Mouse (Mus musculus) intestine, embryonic 16.5 days (tissue): ENCODE data around the gene Dnase1l3. TPM values are rescaled to one million over a fixed set of nuclear protein-coding genes. Genes with fewer than 3 reads are reported as not detected.
"Not testable (repeated sequence)": the region's sequence is repeated elsewhere in the genome, so short reads cannot be mapped to it uniquely, and the experiment has no call there.

Experiments used
- ATAC-seq: fragments of 200-750 bp; cut with Nextera tagmentation; 2 replicates; pipeline ENCODE4 v1.8.0; 2017; ENCODE audit warnings: moderate TSS enrichment, moderate library complexity
- H3K27ac ChIP-seq: fragments of 300-500 bp; sonication (generic); 2 replicates; pipeline ENCODE4 v1.5.1; 2014; ENCODE audit warnings: mild to moderate bottlenecking, low read length
- H3K27me3 ChIP-seq: fragments of 300-500 bp; sonication (generic); replicated peaks from 2 replicates; pipeline ENCODE4 v1.6.1; 2014; ENCODE audit warnings: low read length, control low read depth, mixed read lengths; ENCODE audit not compliant: control insufficient read depth, insufficient read depth
- H3K36me3 ChIP-seq: fragments of 300-500 bp; sonication (generic); 2 replicates; pipeline ENCODE4 v1.6.1; 2014; ENCODE audit warnings: low read length, control low read depth; ENCODE audit not compliant: control insufficient read depth, insufficient read depth
- H3K4me1 ChIP-seq: fragments of 300-500 bp; sonication (generic); 2 replicates; pipeline ENCODE4 v1.6.1; 2014; ENCODE audit warnings: low read length, control low read depth, mixed read lengths; ENCODE audit not compliant: control insufficient read depth, insufficient read depth
- H3K4me2 ChIP-seq: fragments of 300-500 bp; sonication (generic); 2 replicates; pipeline ENCODE4 v1.6.1; 2014; ENCODE audit warnings: low read depth, low read length, control low read depth
- H3K4me3 ChIP-seq: fragments of 300-500 bp; sonication (generic); 2 replicates; pipeline ENCODE4 v1.5.1; 2014; ENCODE audit warnings: mild to moderate bottlenecking, low read length
- H3K9ac ChIP-seq: fragments of 300-500 bp; sonication (generic); 2 replicates; pipeline ENCODE4 v1.6.1; 2014; ENCODE audit warnings: low read depth, low read length
- H3K9me3 ChIP-seq: fragments of 300-500 bp; sonication (generic); 2 replicates; pipeline ENCODE4 v1.6.1; 2016; ENCODE audit warnings: low read length, control low read depth; ENCODE audit not compliant: control insufficient read depth
- WGBS: fragments of 180-500 bp; shearing (Covaris S2); extraction: QIAGEN DNeasy Blood & Tissue Kit; methylation state at CpG from one replicate; pipeline ENCODE4 v1.1.7; 2014; 5-methylcytosine and 5-hydroxymethylcytosine counted together
- polyA plus RNA-seq: library from polyadenylated mRNA; unstranded; fragments of >200 nt; fragmentation: Nextera tagmentation; extraction: Ambion mirVana; gene quantifications from 2 replicates; pipeline ENCODE4 v1.2.1, GENCODE M21; 2015

The Dnase1l3 gene
- polyA plus RNA-seq, 1 experiment from 2014 or later, result 1.9 TPM

DNA sequence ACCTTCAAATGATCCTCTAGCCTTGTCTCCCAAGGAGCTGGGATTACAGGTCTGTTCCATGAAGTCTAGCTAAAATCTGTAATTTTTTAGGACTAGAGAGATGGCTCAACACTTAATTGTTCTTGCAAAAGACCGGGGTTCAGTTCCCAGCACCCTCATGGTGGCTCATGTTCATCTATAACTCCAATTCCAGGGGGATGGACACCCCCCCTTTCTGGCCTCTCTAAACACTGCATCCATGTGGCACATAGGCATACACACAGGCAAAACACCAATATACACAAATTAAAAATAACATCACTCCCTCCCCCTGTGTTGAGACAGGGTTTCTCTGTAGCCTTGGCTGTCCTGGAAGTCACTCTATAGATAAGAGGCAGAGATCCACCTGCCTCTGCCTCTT lies 25.6 kb upstream of the Dnase1l3 start:
- H3K4me2 ChIP-seq, result no peak overlapping the region
- no peak overlapping the region for H3K4me3 ChIP-seq
- no peaks in the 10 kb centered on the region for H3K36me3 ChIP-seq
- 94% methylated on average over 1 of the region's 1 CpGs for WGBS
- no peaks in the 10 kb centered on the region for H3K27me3 ChIP-seq
- no peaks in the 10 kb centered on the region for H3K9me3 ChIP-seq
- no peak for ATAC-seq
- no peak overlapping the region for H3K27ac ChIP-seq
- no peak overlapping the region for H3K9ac ChIP-seq
- peaks cover 4% of the 10 kb centered on the region; the same call in 1 of the 2 replicates for H3K4me1 ChIP-seq

DNA sequence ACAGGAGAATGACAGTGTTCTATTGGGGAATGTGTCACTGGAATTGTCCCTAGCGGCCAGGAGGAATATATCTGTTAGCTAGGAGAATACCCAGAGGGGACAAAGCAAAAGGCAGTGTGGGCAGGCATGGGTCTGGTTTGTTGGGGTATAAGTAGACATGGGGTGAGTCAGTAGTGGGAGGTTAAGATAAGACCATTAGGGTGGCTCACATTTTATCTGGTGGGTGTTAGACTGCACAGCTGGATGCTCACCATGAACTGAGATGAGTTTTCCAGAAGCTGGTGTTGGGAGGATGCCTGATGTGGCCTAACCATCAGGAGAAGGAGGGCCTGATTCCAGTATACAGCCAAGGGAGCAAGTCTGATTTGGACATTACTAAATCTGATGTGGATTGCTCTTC lies 22.6 kb upstream of the Dnase1l3 start:
- Histone ChIP-seq H3K9ac (no peak overlapping the region), H3K27ac (no peak overlapping the region), H3K4me1 (peaks cover 4% of the 10 kb centered on the region; the same call in 1 of the 2 replicates), H3K4me3 (no peak overlapping the region), H3K27me3 (no peaks in the 10 kb centered on the region), H3K9me3 (no peaks in the 10 kb centered on the region), H3K4me2 (no peak overlapping the region), H3K36me3 (no peaks in the 10 kb centered on the region)
- WGBS, result 81% methylated on average over 1 of the region's 1 CpGs
- ATAC-seq, result no peak

DNA sequence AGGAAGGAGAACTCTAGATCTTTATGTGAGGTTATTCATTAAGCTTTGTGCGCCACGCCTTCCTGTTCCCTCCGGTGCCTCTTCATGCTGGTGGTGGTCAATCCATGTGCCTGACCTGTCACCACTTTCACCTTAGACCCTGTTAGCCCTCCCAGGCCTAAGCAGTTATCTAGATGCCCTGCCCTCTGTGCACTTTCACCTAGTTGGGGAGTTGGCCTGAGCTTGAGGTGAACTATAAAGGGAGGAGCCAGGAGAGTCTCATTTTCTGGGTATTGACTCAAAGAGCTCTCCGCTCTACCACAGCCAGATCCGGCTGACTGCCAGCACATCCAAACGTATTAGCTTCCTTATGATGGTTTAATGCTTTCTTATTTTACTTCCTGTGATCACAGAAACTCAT lies 21.9 kb upstream of the Dnase1l3 start:
- Histone ChIP-seq H3K36me3 (no peaks in the 10 kb centered on the region), H3K4me3 (no peak overlapping the region; the same call in 1 of the 2 replicates), H3K9me3 (no peaks in the 10 kb centered on the region), H3K4me1 (peaks cover 4% of the 10 kb centered on the region; the same call in 1 of the 2 replicates), H3K27ac (peak overlapping the region; percentile 17; the same call in 1 of the 2 replicates), H3K27me3 (no peaks in the 10 kb centered on the region), H3K4me2 (no peak overlapping the region), H3K9ac (no peak overlapping the region)
- WGBS, result 63% methylated on average over 6 of the region's 6 CpGs
- ATAC-seq, result peak; percentile 88

DNA sequence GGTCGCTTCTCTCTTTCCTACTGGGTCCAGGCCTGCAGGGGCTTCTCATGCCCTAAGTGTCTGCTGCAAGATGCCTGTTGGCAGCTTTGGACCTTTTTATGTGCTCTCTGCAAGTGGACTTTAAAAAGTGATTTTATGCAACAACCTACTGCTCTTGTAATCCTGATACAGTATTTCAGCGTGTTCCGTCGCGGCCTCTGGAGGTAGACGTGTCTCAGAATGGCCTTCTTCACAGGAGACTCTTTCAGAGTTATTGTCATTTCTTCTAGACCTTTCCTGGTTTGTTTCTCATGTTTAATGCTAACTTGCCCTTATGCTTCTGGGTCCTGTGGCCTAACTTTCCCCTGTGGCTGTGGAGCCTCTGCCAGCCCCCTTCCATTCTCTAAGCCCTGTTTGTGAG lies 21.4 kb upstream of the Dnase1l3 start:
- WGBS, result 88% methylated on average over 6 of the region's 6 CpGs
- Histone ChIP-seq H3K4me1 (peaks cover 4% of the 10 kb centered on the region; the same call in 1 of the 2 replicates), H3K27me3 (no peaks in the 10 kb centered on the region), H3K9ac (no peak overlapping the region), H3K9me3 (no peaks in the 10 kb centered on the region), H3K27ac (no peak overlapping the region), H3K4me2 (no peak overlapping the region), H3K4me3 (no peak overlapping the region), H3K36me3 (no peaks in the 10 kb centered on the region)
- no peak for ATAC-seq

DNA sequence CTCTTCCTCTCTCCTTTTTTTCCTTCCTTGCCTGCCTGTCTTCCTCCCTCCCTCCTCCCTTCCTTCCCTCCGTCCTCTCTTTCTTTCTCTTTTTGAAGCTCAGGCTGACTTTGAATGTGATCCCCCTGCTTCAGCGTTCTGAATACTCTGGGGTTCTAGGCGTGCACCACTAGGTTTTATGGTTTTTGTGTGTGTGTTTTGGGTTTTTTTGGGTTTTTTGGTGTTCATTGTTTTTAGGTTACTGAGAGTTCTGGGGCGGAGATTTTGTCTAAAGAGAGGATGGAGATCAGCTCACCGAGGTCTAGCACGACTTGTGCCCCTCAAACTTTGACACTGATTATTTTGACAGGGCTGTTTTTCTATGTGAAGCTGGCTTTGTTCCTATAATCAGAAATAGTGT lies 17.6 kb upstream of the Dnase1l3 start:
- ATAC-seq, result no peak
- H3K27me3 ChIP-seq, result no peaks in the 10 kb centered on the region
- no peaks in the 10 kb centered on the region for H3K36me3 ChIP-seq
- no peak overlapping the region for H3K27ac ChIP-seq
- peaks cover 4% of the 10 kb centered on the region; the same call in 1 of the 2 replicates for H3K4me1 ChIP-seq
- H3K4me2 ChIP-seq, result no peak overlapping the region
- WGBS, result 81% methylated on average over 6 of the region's 6 CpGs
- H3K9me3 ChIP-seq, result no peaks in the 10 kb centered on the region
- H3K9ac ChIP-seq, result no peak overlapping the region
- H3K4me3 ChIP-seq, result no peak overlapping the region

DNA sequence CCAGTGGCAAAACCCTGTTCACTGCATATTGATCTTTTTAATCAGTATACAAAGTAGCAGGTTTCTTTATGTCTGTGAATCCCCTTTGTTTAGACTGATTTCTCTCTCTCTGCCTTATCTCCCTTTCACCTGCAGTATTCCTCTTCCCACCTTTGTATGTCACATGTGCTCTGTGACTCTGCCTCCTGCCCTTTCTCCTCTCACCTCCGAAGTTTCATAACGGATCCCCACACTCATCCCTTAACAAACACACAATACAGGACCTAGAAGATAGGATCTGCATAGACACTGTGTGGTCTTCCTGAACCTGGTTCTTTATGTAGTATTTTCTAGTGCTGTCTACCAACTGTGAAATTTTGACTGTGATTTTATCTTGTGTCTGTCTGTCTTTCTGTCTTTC lies 16.9 kb upstream of the Dnase1l3 start:
- H3K9ac ChIP-seq, result no peak overlapping the region
- H3K4me2 ChIP-seq, result no peak overlapping the region
- ATAC-seq, result no peak
- H3K4me1 ChIP-seq, result peaks cover 4% of the 10 kb centered on the region; the same call in 1 of the 2 replicates
- no peaks in the 10 kb centered on the region for H3K9me3 ChIP-seq
- H3K27ac ChIP-seq, result no peak overlapping the region
- no peaks in the 10 kb centered on the region for H3K27me3 ChIP-seq
- H3K4me3 ChIP-seq, result no peak overlapping the region
- 71% methylated on average over 2 of the region's 2 CpGs for WGBS
- no peaks in the 10 kb centered on the region for H3K36me3 ChIP-seq

DNA sequence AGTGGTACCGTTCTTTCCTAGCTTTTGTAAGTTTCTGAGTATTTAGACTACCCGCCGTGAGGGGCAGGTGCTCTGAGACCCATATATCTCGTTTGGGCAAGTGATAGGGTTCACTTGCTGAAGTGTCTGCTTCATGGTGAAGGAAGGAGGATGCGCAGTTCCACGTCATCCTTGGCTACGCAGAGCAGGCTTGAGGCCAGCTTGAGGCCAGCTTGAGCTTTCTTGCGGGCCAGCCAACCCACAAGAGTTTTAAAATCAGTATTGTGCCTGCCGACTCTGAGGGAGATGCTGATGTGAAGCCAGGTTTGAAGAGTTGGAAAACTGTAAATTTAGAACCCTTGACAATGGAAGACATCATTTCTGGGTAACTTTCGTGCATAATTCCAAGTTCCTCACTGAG lies 13.6 kb upstream of the Dnase1l3 start:
- no peak for ATAC-seq
- no peaks in the 10 kb centered on the region for H3K9me3 ChIP-seq
- H3K4me2 ChIP-seq, result no peak overlapping the region
- H3K4me3 ChIP-seq, result no peak overlapping the region
- no peak overlapping the region for H3K27ac ChIP-seq
- peaks cover 8% of the 10 kb centered on the region for H3K4me1 ChIP-seq
- no peaks in the 10 kb centered on the region for H3K27me3 ChIP-seq
- H3K9ac ChIP-seq, result no peak overlapping the region
- no peaks in the 10 kb centered on the region for H3K36me3 ChIP-seq
- WGBS, result 83% methylated on average over 10 of the region's 10 CpGs

DNA sequence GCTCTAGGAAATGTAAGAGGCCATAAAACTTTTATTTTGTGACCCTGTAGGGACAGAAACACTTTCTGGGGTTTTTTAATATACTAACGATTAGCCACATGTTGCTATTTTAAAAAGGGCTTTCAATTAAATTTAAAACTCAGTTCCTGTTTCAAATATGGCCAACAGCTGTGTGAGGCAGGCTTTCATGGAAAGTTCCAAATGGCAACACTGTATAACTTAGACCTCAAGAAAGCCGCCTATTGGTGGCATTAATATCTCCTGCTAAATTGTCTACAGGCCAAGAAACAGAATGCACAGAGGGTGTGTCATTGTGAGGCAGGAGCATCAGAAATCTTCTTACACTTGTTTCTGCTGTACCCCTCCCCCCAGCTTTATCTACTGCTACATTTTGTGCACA lies 13.1 kb upstream of the Dnase1l3 start:
- H3K9ac ChIP-seq, result no peak overlapping the region
- H3K4me3 ChIP-seq, result no peak overlapping the region
- H3K4me1 ChIP-seq, result peaks cover 8% of the 10 kb centered on the region
- ATAC-seq, result no peak
- WGBS, result 71% methylated on average over 2 of the region's 2 CpGs
- H3K27ac ChIP-seq, result no peak overlapping the region
- no peaks in the 10 kb centered on the region for H3K27me3 ChIP-seq
- H3K4me2 ChIP-seq, result no peak overlapping the region
- no peaks in the 10 kb centered on the region for H3K36me3 ChIP-seq
- H3K9me3 ChIP-seq, result no peaks in the 10 kb centered on the region

DNA sequence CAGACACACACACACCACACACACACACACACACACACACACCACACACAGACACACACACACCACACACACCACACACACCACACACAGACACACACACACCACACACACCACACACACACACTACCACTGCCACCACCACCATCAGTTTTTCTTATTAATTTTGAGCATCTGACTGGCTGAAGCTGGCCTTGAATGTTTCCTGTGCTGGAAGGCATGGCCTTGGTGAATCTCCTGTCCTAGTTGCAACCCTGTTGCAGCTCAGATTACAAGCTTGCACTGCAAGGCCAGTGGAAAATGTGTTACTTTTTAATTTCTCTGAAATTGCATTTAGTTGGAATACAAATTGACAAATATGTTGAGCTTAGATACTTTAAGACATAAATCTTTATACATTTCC lies 12.7 kb upstream of the Dnase1l3 start:
- no peak for ATAC-seq
- no peak overlapping the region for H3K9ac ChIP-seq

DNA sequence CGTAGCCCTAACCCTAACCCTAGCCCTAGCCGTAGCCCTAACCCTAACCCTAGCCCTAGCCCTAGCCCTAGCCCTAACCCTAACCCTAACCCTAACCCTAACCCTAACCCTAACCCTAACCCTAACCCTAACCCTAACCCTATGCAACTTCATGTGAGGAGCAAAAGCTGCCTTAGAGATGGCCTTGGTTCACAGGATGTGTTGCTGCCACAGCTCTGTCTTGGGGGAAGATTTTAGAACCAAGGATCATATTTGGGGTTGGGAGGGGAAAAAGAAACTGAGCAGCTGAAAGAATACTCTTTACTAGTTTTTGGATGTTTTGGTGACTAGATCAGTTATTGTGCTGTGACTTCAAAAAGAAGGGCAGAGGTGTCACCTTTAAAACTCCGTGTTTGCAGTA lies 11.7 kb upstream of the Dnase1l3 start:
- whole genome bisulfite sequencing, result 68% methylated on average over 3 of the region's 3 CpGs
- H3K36me3 ChIP-seq, H3K9me3 ChIP-seq, H3K4me3 ChIP-seq, H3K4me1 ChIP-seq, ATAC-seq, H3K27me3 ChIP-seq, H3K9ac ChIP-seq, H3K4me2 ChIP-seq, H3K27ac ChIP-seq: not testable (repeated sequence)

More for the DNA sequence above, 12.7 kb upstream of the Dnase1l3 start:
- peaks cover under 1% of the 10 kb centered on the region; the same call in 1 of the 2 replicates for H3K27me3 ChIP-seq
- H3K4me2 ChIP-seq, result no peak overlapping the region
- H3K36me3 ChIP-seq, result no peaks in the 10 kb centered on the region
- H3K4me1 ChIP-seq, result peaks cover 8% of the 10 kb centered on the region
- no peaks in the 10 kb centered on the region for H3K9me3 ChIP-seq
- H3K27ac ChIP-seq, result no peak overlapping the region
- H3K4me3 ChIP-seq, result no peak overlapping the region
